Mouse (Mus musculus): ENCODE results near the gene Enpp3. TPM values are rescaled to one million over a fixed set of nuclear protein-coding genes. Genes with fewer than 3 reads are reported as not detected.

The Enpp3 gene
- polyA plus RNA-seq, 1 experiment from 2014 or later = 10.9 TPM

DNA sequence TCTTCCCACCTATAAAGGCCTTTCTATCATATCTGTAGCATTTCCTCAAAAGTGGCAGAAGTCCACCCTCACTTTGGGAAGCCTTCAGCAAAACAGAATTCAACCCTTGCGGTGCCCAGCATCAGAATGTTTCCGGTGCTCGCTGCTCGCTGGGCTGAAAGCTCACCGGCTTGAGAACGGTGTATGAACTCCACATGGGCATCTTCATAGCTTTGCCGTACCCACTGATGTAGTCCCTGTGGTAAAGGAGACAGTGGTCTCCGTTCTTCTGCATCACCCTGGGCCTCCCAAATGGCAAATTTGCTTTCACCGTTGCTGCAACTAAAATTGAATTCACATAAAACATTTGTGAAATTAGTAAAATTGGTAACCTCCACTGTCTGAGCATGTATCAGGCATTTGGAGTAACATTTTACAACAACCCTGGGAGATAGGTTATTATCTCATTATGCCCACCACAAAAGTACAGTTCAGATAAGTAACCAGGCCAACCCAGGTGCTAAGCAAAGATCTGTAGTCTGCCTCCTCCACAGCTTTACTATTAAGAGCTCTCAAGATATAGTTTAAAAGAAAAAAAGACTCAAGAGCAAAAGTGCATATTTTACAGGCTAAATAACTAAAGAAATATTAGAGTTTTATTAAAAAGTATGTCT is 57.9 kb downstream of the Enpp3 start:
- Histone ChIP-seq H3K27me3 (replicated peaks; ENCODE audit: control insufficient read depth, insufficient read depth, low read length) (no peaks in the 10 kb centered on the region), H3K36me3 (ENCODE audit: control insufficient read depth, insufficient read depth, low read length) (no peaks in the 10 kb centered on the region), H3K4me2 (ENCODE audit: low read length) (no peak overlapping the region), H3K9me3 (ENCODE audit: control insufficient read depth, low read length) (no peaks in the 10 kb centered on the region), H3K4me1 (replicated peaks; ENCODE audit: control insufficient read depth, insufficient read depth, low read length) (peaks cover 9% of the 10 kb centered on the region), H3K9ac (ENCODE audit: low read length) (no peak overlapping the region), H3K4me3 (ENCODE audit: low read depth, low read length) (no peak overlapping the region), H3K27ac (ENCODE audit: low read depth) (no peak overlapping the region)
- 96% methylated on average over 9 of the region's 9 CpGs for WGBS
- ATAC-seq (replicated peaks; ENCODE audit: low FRiP score, low TSS enrichment, low read depth) = no peak
- no peak for DNase-seq (ENCODE audit: low spot score)

DNA sequence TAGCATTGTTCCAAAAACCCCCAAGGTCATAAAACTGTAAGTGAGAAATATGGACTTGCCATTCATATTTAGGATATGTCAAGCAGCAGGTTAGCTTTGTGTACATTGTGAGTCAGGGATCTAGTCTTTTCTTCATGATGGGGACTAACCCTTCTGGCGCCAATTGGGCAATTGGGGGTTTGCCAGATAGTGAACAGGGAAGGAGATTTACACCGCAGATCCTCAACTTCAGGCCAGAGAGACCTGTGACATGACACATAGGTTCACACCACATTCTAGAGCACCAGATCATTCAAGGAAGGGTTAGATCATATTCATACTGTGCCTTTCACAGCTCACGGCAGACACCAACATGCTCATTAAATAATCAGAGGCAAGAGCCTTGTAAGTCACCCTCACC is 58.7 kb downstream of the Enpp3 start:
- no peak overlapping the region for H3K4me3 ChIP-seq (ENCODE audit: low read depth, low read length)
- H3K4me2 ChIP-seq (ENCODE audit: low read length) = no peak overlapping the region
- no peaks in the 10 kb centered on the region for H3K36me3 ChIP-seq (ENCODE audit: control insufficient read depth, insufficient read depth, low read length)
- no peaks in the 10 kb centered on the region for H3K27me3 ChIP-seq (replicated peaks; ENCODE audit: control insufficient read depth, insufficient read depth, low read length)
- 72% methylated on average over 3 of the region's 3 CpGs for WGBS
- no peak overlapping the region for H3K9ac ChIP-seq (ENCODE audit: low read length)
- H3K9me3 ChIP-seq (ENCODE audit: control insufficient read depth, low read length) = no peaks in the 10 kb centered on the region
- ATAC-seq (replicated peaks; ENCODE audit: low FRiP score, low TSS enrichment, low read depth) (no peak), DNase-seq (ENCODE audit: low spot score) (no peak)
- H3K4me1 ChIP-seq (replicated peaks; ENCODE audit: control insufficient read depth, insufficient read depth, low read length) = peaks cover 9% of the 10 kb centered on the region
- H3K27ac ChIP-seq (ENCODE audit: low read depth) = no peak overlapping the region

DNA sequence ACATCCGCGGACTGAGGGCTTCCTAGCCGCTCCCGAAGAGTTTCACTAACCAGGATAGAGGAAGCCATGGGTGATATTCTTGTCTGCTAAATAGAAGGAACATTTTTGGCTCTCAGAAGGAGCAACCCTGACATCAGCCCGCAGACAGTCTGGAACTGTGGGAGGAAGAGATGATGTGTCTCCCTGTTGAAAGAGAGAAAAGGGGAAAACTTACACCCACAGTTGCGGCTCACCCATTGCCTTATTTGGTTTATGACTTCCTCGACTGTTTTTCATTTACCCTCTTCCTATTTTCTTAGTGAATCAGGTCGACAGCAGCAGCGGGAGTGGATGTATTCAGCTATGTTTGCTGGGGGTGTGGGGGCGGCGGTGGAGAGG is 64.0 kb downstream of the Enpp3 start:
- Histone ChIP-seq H3K9ac (ENCODE audit: low read length) (no peak overlapping the region), H3K36me3 (ENCODE audit: control insufficient read depth, insufficient read depth, low read length) (no peaks in the 10 kb centered on the region), H3K4me3 (ENCODE audit: low read depth, low read length) (no peak overlapping the region), H3K27me3 (replicated peaks; ENCODE audit: control insufficient read depth, insufficient read depth, low read length) (no peaks in the 10 kb centered on the region), H3K27ac (ENCODE audit: low read depth) (no peak overlapping the region; the same call in 1 of the 2 replicates), H3K4me2 (ENCODE audit: low read length) (no peak overlapping the region), H3K9me3 (ENCODE audit: control insufficient read depth, low read length) (no peaks in the 10 kb centered on the region), H3K4me1 (replicated peaks; ENCODE audit: control insufficient read depth, insufficient read depth, low read length) (peaks cover 13% of the 10 kb centered on the region)
- no peak for DNase-seq (ENCODE audit: low spot score)
- WGBS = 71% methylated on average over 11 of the region's 11 CpGs
- no peak for ATAC-seq (replicated peaks; ENCODE audit: low FRiP score, low TSS enrichment, low read depth)

DNA sequence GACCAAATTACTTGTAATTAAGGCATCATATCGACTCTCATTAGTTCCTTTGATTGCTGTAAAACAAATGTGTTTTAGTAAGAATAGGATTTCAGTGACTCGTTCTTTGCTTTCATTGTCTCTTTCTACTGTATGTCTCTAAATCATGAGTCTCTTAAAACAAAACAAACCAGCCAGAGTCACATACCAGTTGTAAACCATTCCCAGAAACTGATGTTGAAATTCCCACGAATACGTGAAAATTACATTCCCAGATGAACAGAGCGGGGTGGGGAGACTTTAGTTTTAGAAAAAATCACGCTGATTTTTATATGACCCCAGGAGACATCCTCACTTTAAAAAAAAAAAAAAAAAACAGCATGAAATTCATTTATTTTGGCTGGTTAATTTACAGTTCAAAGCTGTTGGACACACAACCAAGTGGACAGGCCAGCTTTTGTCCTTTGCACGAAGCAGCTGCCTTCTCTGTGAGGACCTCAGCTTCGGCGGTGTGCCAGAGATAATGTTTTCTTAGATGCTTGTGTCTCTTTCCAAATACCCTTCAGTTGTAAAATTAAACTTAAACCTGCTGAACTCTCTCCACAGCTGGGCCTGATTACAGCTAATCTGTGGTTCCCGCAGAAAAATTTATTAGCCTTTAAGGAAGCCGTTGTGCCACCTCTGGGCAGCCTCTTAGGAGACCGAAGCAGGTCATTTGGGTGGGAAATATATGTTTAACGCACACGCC is 64.5 kb downstream of the Enpp3 start:
- Histone ChIP-seq H3K4me3 (ENCODE audit: low read depth, low read length) (no peak overlapping the region), H3K9ac (ENCODE audit: low read length) (no peak overlapping the region), H3K9me3 (ENCODE audit: control insufficient read depth, low read length) (no peaks in the 10 kb centered on the region), H3K4me2 (ENCODE audit: low read length) (no peak overlapping the region), H3K4me1 (replicated peaks; ENCODE audit: control insufficient read depth, insufficient read depth, low read length) (peaks cover 12% of the 10 kb centered on the region), H3K36me3 (ENCODE audit: control insufficient read depth, insufficient read depth, low read length) (no peaks in the 10 kb centered on the region), H3K27me3 (replicated peaks; ENCODE audit: control insufficient read depth, insufficient read depth, low read length) (no peaks in the 10 kb centered on the region), H3K27ac (ENCODE audit: low read depth) (no peak overlapping the region; the same call in 1 of the 2 replicates)
- ATAC-seq (replicated peaks; ENCODE audit: low FRiP score, low TSS enrichment, low read depth) = no peak
- WGBS = 65% methylated on average over 14 of the region's 14 CpGs
- DNase-seq (ENCODE audit: low spot score) = no peak

DNA sequence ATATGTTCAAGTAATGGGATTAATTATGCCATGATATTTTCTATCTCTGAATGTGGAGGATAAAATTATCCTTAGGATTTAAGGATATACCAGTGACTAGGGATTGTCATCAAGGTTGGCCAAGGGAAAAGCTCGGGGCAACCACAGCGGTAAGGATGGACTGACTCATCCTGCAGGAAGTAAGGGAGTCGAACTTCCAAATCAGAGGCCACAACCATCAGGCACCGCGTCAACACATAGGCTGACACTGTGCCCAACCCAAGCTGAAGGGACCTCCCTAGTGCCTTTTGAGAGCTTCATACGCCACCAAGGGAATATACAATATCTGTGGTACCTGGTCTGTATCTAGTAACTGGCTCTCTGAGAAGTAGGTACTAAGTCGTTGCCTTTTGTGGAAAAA is 73.1 kb downstream of the Enpp3 start:
- Histone ChIP-seq H3K4me1 (replicated peaks; ENCODE audit: control insufficient read depth, insufficient read depth, low read length) (peaks cover 3% of the 10 kb centered on the region; the same call in 1 of the 2 replicates), H3K9ac (ENCODE audit: low read length) (no peak overlapping the region), H3K4me3 (ENCODE audit: low read depth, low read length) (no peak overlapping the region), H3K4me2 (ENCODE audit: low read length) (no peak overlapping the region), H3K36me3 (ENCODE audit: control insufficient read depth, insufficient read depth, low read length) (no peaks in the 10 kb centered on the region), H3K27me3 (replicated peaks; ENCODE audit: control insufficient read depth, insufficient read depth, low read length) (no peaks in the 10 kb centered on the region), H3K27ac (ENCODE audit: low read depth) (no peak overlapping the region), H3K9me3 (ENCODE audit: control insufficient read depth, low read length) (no peaks in the 10 kb centered on the region)
- DNase-seq (ENCODE audit: low spot score) (no peak), ATAC-seq (replicated peaks; ENCODE audit: low FRiP score, low TSS enrichment, low read depth) (no peak)
- WGBS = 91% methylated on average over 7 of the region's 7 CpGs

DNA sequence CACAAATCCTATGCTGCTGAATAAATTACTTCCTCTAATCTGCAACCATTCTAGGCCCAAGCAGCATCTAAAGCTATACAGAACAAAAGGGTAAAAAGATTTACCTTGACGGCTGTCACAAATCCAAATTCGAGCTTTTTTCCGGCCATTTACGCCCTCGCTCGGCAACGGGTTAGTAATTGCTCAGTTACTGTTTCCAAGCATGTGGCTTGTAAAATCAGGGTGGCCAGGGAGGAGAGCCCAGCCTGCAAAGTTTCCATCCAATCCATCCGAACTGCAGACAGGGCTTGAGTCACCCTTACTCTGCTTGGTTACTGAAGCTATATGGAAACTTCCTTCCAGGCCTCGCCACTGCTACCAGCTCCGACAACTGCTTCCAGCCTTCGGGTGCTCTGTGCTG is 74.9 kb downstream of the Enpp3 start:
- 54% methylated on average over 11 of the region's 11 CpGs for WGBS
- no peaks in the 10 kb centered on the region for H3K27me3 ChIP-seq (replicated peaks; ENCODE audit: control insufficient read depth, insufficient read depth, low read length)
- no peak overlapping the region for H3K9ac ChIP-seq (ENCODE audit: low read length)
- DNase-seq (ENCODE audit: low spot score) (no peak), ATAC-seq (replicated peaks; ENCODE audit: low FRiP score, low TSS enrichment, low read depth) (no peak)
- no peak overlapping the region for H3K27ac ChIP-seq (ENCODE audit: low read depth)
- H3K9me3 ChIP-seq (ENCODE audit: control insufficient read depth, low read length) = no peaks in the 10 kb centered on the region
- H3K36me3 ChIP-seq (ENCODE audit: control insufficient read depth, insufficient read depth, low read length) = no peaks in the 10 kb centered on the region
- H3K4me2 ChIP-seq (ENCODE audit: low read length) = no peak overlapping the region
- no peak overlapping the region for H3K4me3 ChIP-seq (ENCODE audit: low read depth, low read length)
- peaks cover 3% of the 10 kb centered on the region; the same call in 1 of the 2 replicates for H3K4me1 ChIP-seq (replicated peaks; ENCODE audit: control insufficient read depth, insufficient read depth, low read length)

DNA sequence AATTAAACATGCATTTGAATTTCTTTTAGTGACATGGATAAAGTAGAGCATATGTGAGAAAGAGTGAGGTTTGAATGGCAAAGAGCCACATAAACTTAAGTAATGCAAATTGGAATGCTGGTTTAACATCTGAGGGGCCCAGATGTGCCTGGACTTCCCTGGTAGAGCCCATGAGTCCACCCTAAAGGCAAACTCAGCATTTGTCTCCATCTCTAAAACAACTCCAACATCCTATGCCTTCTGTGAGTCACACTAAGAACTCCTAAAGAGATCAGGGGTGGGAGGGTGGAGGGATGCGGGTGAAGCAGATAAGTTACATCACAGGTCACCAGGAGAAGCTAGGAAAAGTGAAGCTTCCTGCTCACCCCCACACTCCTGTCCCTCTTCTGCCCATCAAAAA is 76.6 kb downstream of the Enpp3 start:
- Histone ChIP-seq H3K9ac (ENCODE audit: low read length) (no peak overlapping the region), H3K27me3 (replicated peaks; ENCODE audit: control insufficient read depth, insufficient read depth, low read length) (no peaks in the 10 kb centered on the region), H3K4me1 (replicated peaks; ENCODE audit: control insufficient read depth, insufficient read depth, low read length) (peaks cover 3% of the 10 kb centered on the region; the same call in 1 of the 2 replicates), H3K4me2 (ENCODE audit: low read length) (no peak overlapping the region), H3K4me3 (ENCODE audit: low read depth, low read length) (no peak overlapping the region), H3K27ac (ENCODE audit: low read depth) (no peak overlapping the region), H3K36me3 (ENCODE audit: control insufficient read depth, insufficient read depth, low read length) (no peaks in the 10 kb centered on the region), H3K9me3 (ENCODE audit: control insufficient read depth, low read length) (no peaks in the 10 kb centered on the region)
- no peak for DNase-seq (ENCODE audit: low spot score)
- 82% methylated on average over 1 of the region's 1 CpGs for WGBS
- no peak for ATAC-seq (replicated peaks; ENCODE audit: low FRiP score, low TSS enrichment, low read depth)

DNA sequence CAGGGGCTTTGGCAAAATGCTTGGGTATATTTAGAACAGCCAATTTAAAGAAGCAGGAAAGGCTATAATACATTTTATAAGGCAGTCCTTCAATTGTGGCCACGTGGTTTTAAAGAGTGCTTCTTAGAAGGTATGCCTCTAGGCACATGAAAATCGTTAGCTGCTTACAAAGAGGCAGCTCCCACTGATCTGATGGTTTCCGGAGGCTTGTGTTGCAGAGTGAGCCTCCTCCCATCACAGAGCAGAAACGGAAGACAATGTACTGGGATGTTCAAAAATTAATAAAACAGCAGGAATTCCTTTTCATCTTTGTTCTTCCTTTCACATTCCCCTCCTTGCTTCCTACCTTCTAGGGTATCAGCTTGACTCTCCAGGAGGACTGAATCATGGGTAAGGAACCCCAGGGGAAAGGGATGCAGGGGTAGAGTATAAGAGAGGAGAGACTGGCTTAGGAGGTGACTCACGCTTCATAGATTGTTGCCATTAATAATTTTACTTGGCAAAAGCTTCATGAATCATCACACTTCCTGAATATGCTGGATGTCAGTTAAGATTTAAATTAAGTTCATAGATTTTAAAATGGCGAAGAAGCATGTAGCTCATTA is 77.4 kb downstream of the Enpp3 start:
- no peak overlapping the region for H3K9ac ChIP-seq (ENCODE audit: low read length)
- H3K27me3 ChIP-seq (replicated peaks; ENCODE audit: control insufficient read depth, insufficient read depth, low read length) = no peaks in the 10 kb centered on the region
- H3K4me3 ChIP-seq (ENCODE audit: low read depth, low read length) = no peak overlapping the region
- DNase-seq (ENCODE audit: low spot score) = no peak
- no peak overlapping the region for H3K27ac ChIP-seq (ENCODE audit: low read depth)
- no peak overlapping the region for H3K4me2 ChIP-seq (ENCODE audit: low read length)
- no peak for ATAC-seq (replicated peaks; ENCODE audit: low FRiP score, low TSS enrichment, low read depth)
- WGBS = 63% methylated on average over 6 of the region's 6 CpGs
- H3K4me1 ChIP-seq (replicated peaks; ENCODE audit: control insufficient read depth, insufficient read depth, low read length) = peaks cover 3% of the 10 kb centered on the region; the same call in 1 of the 2 replicates
- H3K9me3 ChIP-seq (ENCODE audit: control insufficient read depth, low read length) = no peaks in the 10 kb centered on the region
- no peaks in the 10 kb centered on the region for H3K36me3 ChIP-seq (ENCODE audit: control insufficient read depth, insufficient read depth, low read length)
